Mouse (Mus musculus): ENCODE measurements around the gene Nfic.

DNA sequence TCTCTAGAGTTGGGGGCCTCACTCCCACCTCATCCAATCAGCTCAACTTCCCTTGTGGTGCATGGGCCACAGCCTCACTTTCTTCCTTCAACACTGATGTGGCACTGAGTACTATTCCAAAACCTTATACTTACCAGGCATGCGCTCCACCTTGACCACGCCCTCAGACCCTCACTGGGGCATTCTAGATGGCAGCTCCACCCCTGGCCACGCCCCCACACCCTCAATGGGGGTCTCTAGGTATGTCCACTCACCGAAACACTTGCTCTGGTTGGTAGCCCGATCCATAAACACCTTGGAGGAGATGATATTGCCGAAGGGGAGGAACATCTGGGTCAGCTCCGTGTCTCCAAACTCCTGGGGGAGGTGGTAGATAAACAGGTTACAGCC is 7.0 kb upstream of the Nfic start:
- TF ChIP-seq CTCF (IDR thresholded peaks at IDR 0.05; ENCODE audit: low read depth) (no peak), EP300 (IDR thresholded peaks at IDR 0.05; ENCODE audit: low read depth) (no peak)
